Mouse (Mus musculus) regulatory T cell (primary cell): Measurements from ENCODE around the gene Cnn3.

Experiments used
- in situ Hi-C: fragments of 300-600 bp; cut with MboI, MseI; formaldehyde crosslinking; loops from one replicate; pipeline ENCODE4 v1.15.1; 2025; ENCODE audit warnings: high pct_unique_total_duplicates

Gene Cnn3

GRCm38 (mm10) chr3:121489462-121490118 lies 63.3 kb downstream of the Cnn3 start:
- in situ Hi-C loops = no loop called here

- in situ Hi-C loops = no loop called here
Measured at GRCm38 (mm10) chr3:121490941-121491340, 64.6 kb downstream of the Cnn3 start.

GRCm38 (mm10) chr3:121492026-121492425 lies 65.7 kb downstream of the Cnn3 start:
- in situ Hi-C loops = no loop called here

- in situ Hi-C loops = no loop called here
Measured at GRCm38 (mm10) chr3:121493997-121494421, 67.7 kb downstream of the Cnn3 start.

GRCm38 (mm10) chr3:121500225-121500624 lies 73.9 kb downstream of the Cnn3 start:
- in situ Hi-C loops = loop anchor here (5.0 to 10.0 kb wide), 2 partner anchors 188 to 335 kb away; no protein-coding TSS in a partner anchor

GRCm38 (mm10) chr3:121500734-121501133 lies 74.4 kb downstream of the Cnn3 start:
- in situ Hi-C loops = loop anchor here (5.0 to 10.0 kb wide), 2 partner anchors 188 to 336 kb away; no protein-coding TSS in a partner anchor

GRCm38 (mm10) chr3:121504927-121505487 lies 78.7 kb downstream of the Cnn3 start:
- in situ Hi-C loops = loop anchor here (5.0 to 10.0 kb wide), 2 partner anchors 193 to 340 kb away; no protein-coding TSS in a partner anchor

- in situ Hi-C loops = loop anchor here (10.0 kb wide), 1 partner anchor 341 kb away; no protein-coding TSS in a partner anchor
Measured at GRCm38 (mm10) chr3:121506175-121506574, 79.9 kb downstream of the Cnn3 start.

GRCm38 (mm10) chr3:121506756-121507155 lies 80.5 kb downstream of the Cnn3 start:
- in situ Hi-C loops = loop anchor here (10.0 kb wide), 1 partner anchor 342 kb away; no protein-coding TSS in a partner anchor

GRCm38 (mm10) chr3:121507678-121508077 lies 81.4 kb downstream of the Cnn3 start:
- in situ Hi-C loops = loop anchor here (10.0 kb wide), 1 partner anchor 343 kb away; no protein-coding TSS in a partner anchor
